Mouse (Mus musculus) limb, embryonic 11.5 days (tissue): Measurements from ENCODE around the gene Pdzd3. TPM values are rescaled to one million over a fixed set of nuclear protein-coding genes. Genes with fewer than 3 reads are reported as not detected.

Experiments
- ATAC-seq: fragments of 200-750 bp; cut with Nextera tagmentation; 2 replicates; pipeline ENCODE4 v1.8.0; 2017; ENCODE audit warnings: low read depth; ENCODE audit not compliant: insufficient number of reproducible peaks, low FRiP score, low TSS enrichment
- DNase-seq: peaks from one replicate; pipeline ENCODE4 v3.0.0-alpha.2; 2015; ENCODE audit warnings: low spot score
- H3K27ac ChIP-seq: fragments of 300-500 bp; sonication (generic); replicated peaks from 2 replicates; pipeline ENCODE4 v1.5.1; 2014; ENCODE audit warnings: low read depth, mild to moderate bottlenecking, low read length
- H3K27me3 ChIP-seq: fragments of 300-500 bp; sonication (generic); 2 replicates; pipeline ENCODE4 v1.6.1; 2014; ENCODE audit warnings: mild to moderate bottlenecking, low read length, mixed read lengths; ENCODE audit not compliant: control insufficient read depth, insufficient read depth
- H3K36me3 ChIP-seq: fragments of 300-500 bp; sonication (generic); 2 replicates; pipeline ENCODE4 v1.6.1; 2014; ENCODE audit warnings: mild to moderate bottlenecking, low read length, moderate library complexity, mixed read lengths; ENCODE audit not compliant: control insufficient read depth, insufficient read depth
- H3K4me1 ChIP-seq: fragments of 300-500 bp; sonication (generic); 2 replicates; pipeline ENCODE4 v1.6.1; 2014; ENCODE audit warnings: low read length, mixed read lengths; ENCODE audit not compliant: control insufficient read depth, insufficient read depth
- H3K4me2 ChIP-seq: fragments of 300-500 bp; sonication (generic); 2 replicates; pipeline ENCODE4 v1.6.1; 2014; ENCODE audit warnings: low read depth, mild to moderate bottlenecking, moderate library complexity; ENCODE audit not compliant: severe bottlenecking
- H3K4me3 ChIP-seq: fragments of 300-500 bp; sonication (generic); 2 replicates; pipeline ENCODE4 v1.5.1; 2014; ENCODE audit warnings: low read depth, low read length
- H3K9ac ChIP-seq: fragments of 300-500 bp; sonication (generic); 2 replicates; pipeline ENCODE4 v1.6.1; 2014; ENCODE audit warnings: mild to moderate bottlenecking, low read length
- H3K9me3 ChIP-seq: fragments of 300-500 bp; sonication (generic); 2 replicates; pipeline ENCODE4 v1.6.1; 2016; ENCODE audit warnings: low read length; ENCODE audit not compliant: control insufficient read depth
- WGBS: fragments of 180-500 bp; shearing (Covaris S2); extraction: QIAGEN DNeasy Blood & Tissue Kit; methylation state at CpG from one replicate; pipeline ENCODE4 v1.1.7; 2014; 5-methylcytosine and 5-hydroxymethylcytosine counted together
- polyA plus RNA-seq: library from polyadenylated mRNA; unstranded; fragments of >200 nt; fragmentation: Nextera tagmentation; extraction: Ambion mirVana; gene quantifications from 2 replicates; pipeline ENCODE4 v1.2.1, GENCODE M21; 2014

Gene Pdzd3
- polyA plus RNA-seq, 1 experiment from 2014 or later = 0.08 TPM

DNA sequence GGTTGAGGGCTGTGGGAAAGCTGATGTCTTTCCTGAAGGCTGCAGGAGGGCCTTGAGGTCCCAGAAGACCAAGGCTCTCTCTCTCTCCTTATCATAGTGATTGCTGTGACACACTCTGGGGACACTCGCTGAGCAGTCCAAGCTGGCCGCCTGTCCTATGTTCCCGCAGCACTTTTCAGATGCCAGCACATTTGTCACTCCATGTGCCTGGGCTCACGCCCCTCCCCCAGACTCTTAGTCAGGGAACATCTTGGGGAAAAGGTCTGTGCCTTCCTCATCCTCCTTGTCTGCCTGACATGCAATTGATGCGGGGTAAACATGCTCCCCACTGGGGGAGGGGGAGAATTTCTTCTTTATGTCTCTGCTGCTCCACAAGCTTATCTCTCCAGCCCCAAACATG lies 31.9 kb upstream of the Pdzd3 start:
- Histone ChIP-seq H3K9me3 (no peaks in the 10 kb centered on the region; the same call in 1 of the 2 replicates), H3K9ac (no peak overlapping the region), H3K4me1 (peaks cover 8% of the 10 kb centered on the region; the same call in 1 of the 2 replicates), H3K4me2 (no peak overlapping the region), H3K27me3 (peaks cover 12% of the 10 kb centered on the region), H3K4me3 (no peak overlapping the region), H3K27ac (no peak overlapping the region), H3K36me3 (no peaks in the 10 kb centered on the region)
- 70% methylated on average over 5 of the region's 5 CpGs for WGBS
- no peak for ATAC-seq
- DNase-seq = no peak

DNA sequence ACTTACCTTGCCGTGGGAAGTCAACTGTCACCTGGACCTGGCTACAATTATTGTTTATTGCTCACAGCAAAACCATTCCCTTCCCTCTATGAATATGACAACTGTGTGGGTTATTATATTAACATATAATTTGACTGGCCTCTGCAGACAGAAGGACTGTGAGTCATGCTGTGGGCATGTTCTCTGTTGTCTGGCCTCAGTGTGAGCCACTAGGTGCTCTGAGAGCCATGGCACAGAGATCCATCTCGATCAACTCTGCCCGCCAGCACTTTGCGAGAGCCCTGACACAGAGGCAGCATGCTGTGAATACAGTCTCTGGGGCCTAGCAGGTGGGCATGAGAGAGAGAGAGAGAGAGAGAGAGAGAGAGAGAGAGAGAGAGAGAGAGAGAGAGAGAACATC lies 18.7 kb upstream of the Pdzd3 start:
- DNase-seq = no peak
- no peaks in the 10 kb centered on the region for H3K36me3 ChIP-seq
- ATAC-seq = no peak
- no peaks in the 10 kb centered on the region; the same call in 1 of the 2 replicates for H3K27me3 ChIP-seq
- H3K4me3 ChIP-seq = no peak overlapping the region
- H3K9ac ChIP-seq = no peak overlapping the region
- H3K9me3 ChIP-seq = no peaks in the 10 kb centered on the region
- 89% methylated on average over 4 of the region's 4 CpGs for WGBS
- H3K27ac ChIP-seq = no peak overlapping the region
- no peaks in the 10 kb centered on the region for H3K4me1 ChIP-seq
- no peak overlapping the region for H3K4me2 ChIP-seq

DNA sequence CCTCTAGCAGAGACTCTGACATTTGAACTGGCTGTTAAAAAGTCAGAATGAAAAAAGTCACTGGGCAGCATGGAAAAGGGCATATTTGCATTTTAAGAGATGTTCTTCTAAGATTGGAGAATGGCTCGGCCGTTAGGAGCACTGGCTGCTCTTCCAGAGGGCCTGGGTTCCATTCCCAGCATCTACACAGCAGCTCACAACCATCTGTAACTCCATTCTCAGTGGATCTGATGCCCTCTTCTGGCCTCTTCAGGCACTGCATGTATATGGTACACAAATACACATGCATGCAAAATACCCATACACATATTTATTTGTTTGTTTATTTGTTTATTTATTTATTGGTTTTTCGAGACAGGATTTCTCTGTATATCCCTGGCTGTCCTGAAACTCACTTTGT lies 17.8 kb upstream of the Pdzd3 start:
- Histone ChIP-seq H3K27me3 (no peaks in the 10 kb centered on the region; the same call in 1 of the 2 replicates), H3K9me3 (no peaks in the 10 kb centered on the region), H3K27ac (no peak overlapping the region), H3K9ac (no peak overlapping the region), H3K36me3 (no peaks in the 10 kb centered on the region), H3K4me2 (no peak overlapping the region), H3K4me1 (no peaks in the 10 kb centered on the region), H3K4me3 (no peak overlapping the region)
- no peak for ATAC-seq
- WGBS = 83% methylated on average over 3 of the region's 3 CpGs
- DNase-seq = peak; percentile 39

DNA sequence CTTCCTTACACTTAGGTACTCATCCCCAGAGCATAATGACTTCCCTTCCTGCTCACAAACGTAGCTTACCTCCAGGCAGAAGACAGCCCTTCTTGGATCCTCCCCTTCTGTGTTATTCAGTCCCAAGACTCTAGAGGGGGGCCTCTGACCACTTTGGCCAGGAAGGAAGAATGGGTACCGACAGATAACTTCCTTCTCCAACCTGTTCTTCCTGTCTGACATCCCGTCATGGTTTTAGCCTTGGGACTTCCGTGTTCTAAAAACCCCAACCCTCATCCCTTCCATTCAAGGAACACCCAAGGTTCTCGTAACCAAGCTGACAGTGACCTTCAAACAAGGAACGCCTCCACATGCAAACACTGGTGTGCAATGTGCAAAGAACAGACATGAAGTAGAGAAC lies 17.2 kb upstream of the Pdzd3 start, which contains the start of gene Nlrx1:
TSS of gene Nlrx1 (minus strand) at position 168 of the 400 bp plus-strand sequence.
- WGBS = 83% methylated on average over 6 of the region's 6 CpGs
- H3K4me2 ChIP-seq = peak within 1 kb of the TSS; percentile 71
- no peaks in the 10 kb centered on the region for H3K4me1 ChIP-seq
- peak within 1 kb of the TSS; percentile 85 for H3K9ac ChIP-seq
- no peak for ATAC-seq
- H3K27me3 ChIP-seq = no peaks in the 10 kb centered on the region; the same call in 1 of the 2 replicates
- no peak for DNase-seq
- H3K9me3 ChIP-seq = no peaks in the 10 kb centered on the region
- H3K27ac ChIP-seq = no peak within 1 kb of the TSS
- H3K36me3 ChIP-seq = no peaks in the 10 kb centered on the region
- H3K4me3 ChIP-seq = peak within 1 kb of the TSS; percentile 41

DNA sequence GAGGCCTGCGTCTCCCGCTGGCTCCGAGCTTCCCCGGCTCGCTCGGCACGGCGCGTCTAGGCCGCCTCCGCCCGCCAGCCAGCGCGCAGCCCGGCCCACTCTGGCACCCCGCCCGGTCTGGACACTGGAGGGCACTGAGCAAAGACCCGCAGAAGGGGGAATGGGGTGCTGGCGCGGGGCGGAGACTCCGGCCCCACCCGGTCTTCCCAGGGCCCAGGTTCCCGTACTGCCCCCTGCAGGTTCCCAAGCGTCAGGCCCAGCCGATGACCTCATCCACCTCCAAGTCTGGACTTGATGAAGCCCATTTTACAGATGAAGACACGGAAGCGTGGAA lies 16.7 kb upstream of the Pdzd3 start:
- Histone ChIP-seq H3K27ac (no peak overlapping the region), H3K4me1 (no peaks in the 10 kb centered on the region), H3K4me3 (peak overlapping the region; percentile 41), H3K9ac (peak overlapping the region; percentile 85), H3K27me3 (no peaks in the 10 kb centered on the region), H3K36me3 (no peaks in the 10 kb centered on the region), H3K9me3 (no peaks in the 10 kb centered on the region), H3K4me2 (peak overlapping the region; percentile 71)
- DNase-seq = peak; percentile 85
- WGBS = 7% methylated on average over 16 of the region's 28 CpGs
- peak; percentile 51; the same call in 1 of the 2 replicates for ATAC-seq

DNA sequence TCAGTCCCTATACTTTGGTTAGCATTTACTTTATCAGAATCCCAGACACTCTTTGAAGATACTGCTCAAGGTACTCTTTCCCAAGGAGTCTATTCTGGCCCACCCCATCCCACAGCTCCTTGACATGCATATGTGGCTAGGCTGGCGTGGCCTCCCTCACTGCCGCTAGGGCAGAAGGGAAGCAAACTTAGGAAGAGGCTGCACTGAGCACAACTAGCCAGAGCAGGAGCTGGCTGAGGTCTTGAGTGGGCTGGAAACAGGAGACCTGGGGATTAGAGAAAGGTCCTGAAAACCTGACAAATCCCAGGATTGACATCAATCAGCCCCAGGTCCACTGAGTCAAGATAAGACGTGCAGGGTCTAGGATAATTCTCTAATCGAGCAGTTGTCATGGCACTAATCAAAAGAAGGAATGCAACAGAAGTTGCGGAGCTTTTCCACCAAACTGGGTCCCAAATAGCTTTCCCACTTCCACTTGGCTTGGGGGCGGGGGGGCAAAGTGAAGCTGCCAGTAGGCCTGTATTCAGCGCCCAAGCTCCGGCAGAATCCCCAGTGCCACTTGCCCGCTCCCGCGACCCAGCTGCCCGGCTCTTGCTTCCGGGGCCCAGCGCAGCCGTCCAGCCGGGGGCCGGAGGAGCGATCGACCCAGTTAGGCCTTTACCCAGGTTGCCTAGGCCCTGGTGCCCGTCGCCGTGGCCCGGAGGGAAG lies 16.2 kb upstream of the Pdzd3 start:
- peak; percentile 35 for DNase-seq
- 16% methylated on average over 20 of the region's 23 CpGs for WGBS

DNA sequence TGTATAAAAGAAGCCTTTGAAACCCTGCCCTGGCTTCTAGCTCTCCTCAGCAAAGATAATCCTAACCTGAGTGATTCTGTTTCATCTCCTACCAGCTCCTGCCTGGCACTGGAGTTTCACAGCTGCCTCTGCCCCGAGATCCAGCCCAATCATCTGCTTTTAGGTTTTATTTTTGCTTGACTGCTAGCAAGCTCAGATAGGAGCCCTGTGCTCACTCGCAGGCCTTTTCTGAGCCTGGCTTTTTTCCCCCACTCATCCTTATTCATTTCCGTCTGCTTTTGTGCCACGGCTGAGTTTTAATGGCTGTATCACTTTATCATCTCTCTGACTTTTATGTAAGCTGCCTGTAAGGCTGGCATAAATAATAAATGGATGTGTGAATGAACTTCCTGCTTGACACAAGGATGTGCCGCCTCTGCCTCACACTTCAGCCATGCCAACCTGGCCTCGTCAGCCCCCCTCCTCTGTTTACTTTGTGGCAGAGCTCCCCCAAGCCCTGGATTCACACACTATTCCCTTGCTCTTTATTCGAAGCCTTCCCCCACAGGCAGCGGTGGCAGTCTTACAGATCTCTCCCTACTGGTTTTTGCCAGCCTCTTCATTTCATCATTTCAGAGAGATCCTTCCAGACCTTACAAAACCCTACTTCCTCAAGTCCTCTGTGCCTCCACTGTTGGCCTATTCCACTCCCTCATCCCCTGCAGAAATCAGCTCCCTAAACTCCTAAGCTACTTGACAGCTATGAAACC lies 15.4 kb upstream of the Pdzd3 start:
- Histone ChIP-seq H3K4me3 (no peak overlapping the region), H3K27me3 (no peaks in the 10 kb centered on the region), H3K27ac (no peak overlapping the region), H3K9ac (no peak overlapping the region), H3K4me2 (no peak overlapping the region), H3K4me1 (no peaks in the 10 kb centered on the region), H3K36me3 (no peaks in the 10 kb centered on the region), H3K9me3 (no peaks in the 10 kb centered on the region)
- ATAC-seq (no peak), DNase-seq (no peak)
- 66% methylated on average over 8 of the region's 8 CpGs for WGBS

More for the DNA sequence above, 16.2 kb upstream of the Pdzd3 start:
- Histone ChIP-seq H3K27me3 (no peaks in the 10 kb centered on the region), H3K4me1 (no peaks in the 10 kb centered on the region), H3K36me3 (no peaks in the 10 kb centered on the region), H3K4me2 (peak overlapping the region; percentile 71), H3K9me3 (no peaks in the 10 kb centered on the region), H3K27ac (no peak overlapping the region), H3K4me3 (peak overlapping the region; percentile 41), H3K9ac (peak overlapping the region; percentile 85)
- no peak for ATAC-seq

DNA sequence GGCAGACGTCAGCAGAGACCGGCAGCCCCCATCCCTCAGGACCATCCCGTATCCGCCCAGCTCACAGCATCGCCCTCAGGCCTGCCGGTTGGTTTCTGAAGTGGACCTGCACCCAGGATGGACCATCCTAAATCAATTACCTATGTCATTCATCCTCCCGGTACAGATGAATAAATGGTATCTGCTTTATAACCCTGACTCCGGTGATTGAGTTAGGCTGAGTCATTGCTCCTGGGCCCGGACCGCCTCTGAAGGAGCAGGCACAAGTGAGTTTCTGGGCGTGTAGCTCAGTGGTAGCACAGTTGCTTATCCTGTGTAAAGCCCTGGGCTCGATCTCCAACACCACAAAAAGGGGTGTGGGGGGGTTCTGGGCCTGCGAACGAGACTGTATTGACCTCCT lies 10.1 kb upstream of the Pdzd3 start:
- Histone ChIP-seq H3K27me3 (no peaks in the 10 kb centered on the region), H3K27ac (no peak overlapping the region), H3K4me1 (no peaks in the 10 kb centered on the region), H3K4me2 (no peak overlapping the region), H3K36me3 (no peaks in the 10 kb centered on the region), H3K9me3 (no peaks in the 10 kb centered on the region), H3K9ac (no peak overlapping the region), H3K4me3 (no peak overlapping the region)
- ATAC-seq (no peak), DNase-seq (no peak)
- 84% methylated on average over 14 of the region's 14 CpGs for WGBS
